Mouse (Mus musculus) cerebellum, postnatal 14 days (tissue): ENCODE data around the gene Oxnad1.

Experiments used
- DNase-seq, 2 experiments: peaks; one replicate each; pipeline ENCODE4 v3.0.0; 2021; ENCODE audit warnings: mixed read lengths in 2 of 2

Gene Oxnad1

DNA sequence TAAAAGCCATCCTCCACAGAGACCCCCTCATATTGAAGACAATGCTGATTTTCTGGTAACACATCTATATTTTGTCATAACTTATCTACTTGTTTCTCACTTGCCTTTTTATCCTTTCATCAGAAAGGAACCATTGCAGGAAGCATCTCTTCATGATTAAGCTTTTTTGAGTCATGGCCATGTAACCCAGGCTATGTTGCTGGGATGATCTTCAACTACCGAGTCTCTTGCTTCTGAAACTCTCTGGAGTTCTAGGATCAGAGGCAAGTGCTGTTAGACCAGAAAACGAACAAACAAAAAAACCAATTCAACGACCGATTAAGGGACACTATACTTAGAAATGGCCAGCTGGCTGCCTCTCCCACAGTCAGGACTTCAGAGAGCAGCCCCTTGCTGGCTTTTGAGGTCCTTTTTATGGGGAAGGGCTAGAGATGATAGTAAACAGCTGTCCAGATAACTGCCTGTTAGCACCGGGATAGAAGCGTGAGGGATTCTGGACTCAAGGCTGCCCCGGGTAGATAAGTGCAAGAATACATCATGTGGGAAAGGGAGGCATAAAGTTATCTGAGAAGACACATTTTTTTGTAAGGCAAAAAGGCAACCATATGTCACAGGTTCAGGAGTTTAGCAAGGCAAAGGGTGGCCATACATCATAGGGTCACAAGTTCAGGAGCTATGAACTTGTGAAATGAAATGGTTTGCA, 60.8 kb downstream of the Oxnad1 start:
- DNase-seq: no peak

DNA sequence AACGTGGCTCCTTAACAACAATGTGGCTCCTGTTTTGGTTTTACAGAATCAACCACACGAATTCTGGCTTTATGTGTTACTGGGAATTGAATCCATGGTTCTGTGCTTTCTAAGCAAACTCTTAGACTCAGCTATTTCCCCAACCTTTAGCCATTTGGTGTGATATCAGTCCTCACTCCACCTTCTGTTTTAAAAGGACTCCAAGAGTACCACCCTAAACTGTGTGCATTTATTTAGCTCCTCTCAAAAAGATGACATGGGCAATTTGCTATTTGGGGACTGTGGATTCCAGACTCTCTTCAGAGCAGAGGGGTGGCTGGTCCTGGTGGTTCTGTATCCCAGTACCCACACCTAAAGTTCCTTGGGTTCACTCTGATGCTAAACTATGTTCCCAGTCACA, 61.4 kb downstream of the Oxnad1 start:
- DNase-seq: no peak

DNA sequence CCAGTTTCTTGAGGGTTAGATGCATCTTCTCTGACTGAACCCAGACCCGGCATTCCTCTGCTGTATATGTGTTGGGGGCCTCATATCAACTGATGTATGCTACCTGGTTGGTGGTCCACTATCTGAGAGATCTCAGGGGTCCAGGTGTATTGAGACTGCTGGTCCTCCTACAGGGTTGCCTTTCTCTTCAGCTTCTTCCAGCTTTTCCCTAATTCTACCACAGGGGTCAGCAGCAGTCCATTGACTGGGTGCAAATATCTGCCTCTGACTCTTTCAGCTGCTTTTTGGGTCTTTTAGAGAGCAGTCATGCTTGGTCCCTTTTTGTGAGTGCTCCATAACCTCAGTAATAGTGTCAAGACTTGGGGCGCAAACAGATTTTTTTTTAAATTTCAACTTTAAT, 65.7 kb downstream of the Oxnad1 start:
- no peak for DNase-seq

DNA sequence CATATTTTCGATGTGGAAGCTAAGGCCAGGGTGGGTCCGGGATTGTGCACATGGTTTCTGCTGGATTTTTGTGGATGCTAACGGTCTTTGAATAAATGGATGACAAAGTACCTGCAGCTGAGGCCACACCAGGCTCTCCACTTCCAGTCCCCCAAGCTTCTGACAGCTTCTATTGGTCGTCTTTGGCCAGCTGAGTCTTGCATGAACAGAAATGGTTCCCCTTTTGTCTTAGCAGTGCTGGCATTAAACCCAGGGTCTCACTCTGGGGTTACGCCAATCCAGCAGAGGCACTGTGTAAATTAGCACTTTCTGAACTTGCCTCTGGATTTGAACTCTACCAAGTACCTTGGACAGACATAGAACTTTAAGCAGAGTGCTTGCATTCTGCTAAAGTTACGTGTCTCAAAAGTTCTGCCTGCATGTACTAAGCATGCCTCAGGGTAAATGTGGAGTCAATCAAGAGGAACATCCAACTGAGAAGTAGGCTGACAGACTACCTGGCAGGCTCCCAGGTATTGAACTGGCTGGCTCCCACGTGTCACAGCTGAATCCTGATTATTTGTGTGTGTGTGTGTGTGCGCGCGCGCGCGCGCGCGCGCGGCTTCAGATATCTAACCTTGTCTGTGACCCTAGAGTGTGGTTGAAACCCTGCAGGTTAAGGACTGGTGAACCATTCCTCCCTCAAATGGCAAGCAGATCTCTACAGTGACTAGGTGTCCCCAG, 67.2 kb downstream of the Oxnad1 start:
- peak in 1 of 2 experiments; percentile 9 for DNase-seq
